Mouse (Mus musculus) spleen, postnatal 4 days (tissue): ENCODE measurements around the gene Ap1g1.
A peak's percentile ranks its signal among the peaks of the same experiment; 100 is the strongest.
"Not testable (repeated sequence)": the region's sequence is repeated elsewhere in the genome, so short reads cannot be mapped to it uniquely, and the experiment has no call there.

Experiments
- DNase-seq, 2 experiments: peaks; one replicate each; pipeline ENCODE4 v3.0.0; 2022; ENCODE audit warnings: low spot score in 2 of 2

Gene Ap1g1

DNA sequence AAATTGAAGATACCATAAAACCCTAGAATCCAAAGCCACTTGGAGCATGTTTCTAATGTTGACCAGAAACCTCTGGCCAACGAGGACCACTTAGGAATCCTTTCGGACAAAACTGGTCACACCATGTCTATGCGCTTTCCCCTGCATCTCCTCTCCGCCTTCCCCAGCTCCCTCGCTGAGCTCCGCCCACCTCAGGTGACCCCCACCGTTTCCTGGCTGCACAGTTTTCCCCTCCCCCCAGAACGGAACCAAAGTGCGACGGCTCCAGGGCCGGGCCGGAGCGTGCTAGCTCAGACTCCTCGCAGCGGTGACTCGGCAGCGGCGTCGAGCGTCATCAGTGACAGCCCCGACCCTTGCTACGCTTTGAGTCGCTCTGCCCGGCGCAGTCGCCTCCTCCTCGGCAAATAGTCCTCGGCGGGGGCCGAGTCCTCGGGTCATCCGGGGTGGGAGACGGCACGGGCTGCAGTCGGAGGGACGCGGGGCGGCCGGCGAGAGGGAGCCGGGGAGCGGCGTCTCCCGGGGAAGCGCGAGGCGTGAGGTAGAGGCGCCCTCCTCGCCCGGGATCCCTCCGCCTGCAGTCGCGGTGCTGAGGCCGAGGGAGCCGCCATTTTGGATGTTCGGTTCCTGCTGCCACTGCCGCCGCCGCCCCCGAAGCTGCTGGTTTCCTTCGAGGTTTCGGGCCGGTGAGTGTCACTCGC, at the start of gene Ap1g1:
Gene Ap1g1 (plus strand): TSS at position 275 of the 698 bp plus-strand sequence.
- DNase-seq, result peak; percentile 96 to 97

DNA sequence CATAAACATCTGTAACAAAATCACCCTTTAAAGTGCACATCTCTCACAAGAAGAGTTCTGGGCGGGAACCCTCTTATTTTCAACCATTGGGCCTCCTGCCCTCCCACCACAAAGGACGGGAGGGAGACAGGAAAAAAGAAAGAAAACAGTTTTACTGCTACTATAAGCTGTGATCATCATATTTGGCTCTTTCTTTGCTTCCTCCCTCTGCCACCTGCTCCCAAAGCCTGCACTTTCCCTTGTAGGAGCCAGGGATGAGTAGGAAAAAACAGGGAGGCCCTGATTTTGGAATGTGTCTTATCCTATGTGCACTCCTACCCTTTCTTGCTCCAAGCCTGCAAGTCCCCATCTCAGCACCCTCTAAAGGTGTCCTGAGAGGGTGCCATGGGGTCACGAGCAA, 47.3 kb upstream of the Ap1g1 start:
- no peak for DNase-seq

- no peak for DNase-seq
Measured at GRCm38 (mm10) chr8:109734018-109734417, 44.3 kb upstream of the Ap1g1 start.

DNA sequence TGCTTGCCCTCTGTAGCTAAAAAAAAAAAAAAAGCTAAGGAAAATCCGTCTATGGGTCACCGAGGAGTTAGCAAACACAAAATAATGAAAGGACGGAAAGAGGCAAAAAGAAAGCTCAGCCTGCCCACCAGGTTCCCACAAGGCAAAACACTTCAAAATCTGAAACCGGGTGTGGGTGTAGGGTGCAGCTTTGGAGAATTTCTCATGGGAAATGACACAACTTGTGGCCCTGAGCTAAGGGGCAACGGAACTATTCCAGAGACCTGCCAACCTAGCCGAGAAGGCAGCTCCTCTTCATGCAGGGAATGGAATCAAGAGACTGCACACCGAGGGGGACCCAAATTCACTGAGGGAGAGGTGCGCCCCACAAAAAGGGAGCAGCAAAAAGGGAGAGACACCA, 41.5 kb upstream of the Ap1g1 start:
- DNase-seq, result no peak

- peak; percentile 88 to 96 for DNase-seq
Measured at GRCm38 (mm10) chr8:109737237-109738048, 40.9 kb upstream of the Ap1g1 start, which contains the start of gene Atxn1l. TSS of gene Atxn1l (minus strand) at chr8:109737739.

DNA sequence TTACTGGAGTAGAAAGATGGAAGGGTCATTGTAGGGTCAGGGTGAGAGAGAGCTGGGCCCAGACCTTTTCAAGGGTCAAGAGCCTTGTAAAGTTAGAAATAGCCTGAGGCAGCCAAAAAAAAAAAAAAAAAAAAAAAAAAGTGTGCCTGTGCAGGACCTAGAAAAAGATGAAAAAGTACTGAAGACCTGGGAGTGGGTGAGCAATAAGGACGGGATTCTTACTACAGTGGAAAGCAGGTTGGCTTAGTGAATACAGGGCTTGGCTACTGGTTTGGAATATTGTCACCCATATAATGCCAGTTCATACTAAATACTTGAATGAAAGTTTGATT, 40.3 kb upstream of the Ap1g1 start:
- no peak for DNase-seq

DNA sequence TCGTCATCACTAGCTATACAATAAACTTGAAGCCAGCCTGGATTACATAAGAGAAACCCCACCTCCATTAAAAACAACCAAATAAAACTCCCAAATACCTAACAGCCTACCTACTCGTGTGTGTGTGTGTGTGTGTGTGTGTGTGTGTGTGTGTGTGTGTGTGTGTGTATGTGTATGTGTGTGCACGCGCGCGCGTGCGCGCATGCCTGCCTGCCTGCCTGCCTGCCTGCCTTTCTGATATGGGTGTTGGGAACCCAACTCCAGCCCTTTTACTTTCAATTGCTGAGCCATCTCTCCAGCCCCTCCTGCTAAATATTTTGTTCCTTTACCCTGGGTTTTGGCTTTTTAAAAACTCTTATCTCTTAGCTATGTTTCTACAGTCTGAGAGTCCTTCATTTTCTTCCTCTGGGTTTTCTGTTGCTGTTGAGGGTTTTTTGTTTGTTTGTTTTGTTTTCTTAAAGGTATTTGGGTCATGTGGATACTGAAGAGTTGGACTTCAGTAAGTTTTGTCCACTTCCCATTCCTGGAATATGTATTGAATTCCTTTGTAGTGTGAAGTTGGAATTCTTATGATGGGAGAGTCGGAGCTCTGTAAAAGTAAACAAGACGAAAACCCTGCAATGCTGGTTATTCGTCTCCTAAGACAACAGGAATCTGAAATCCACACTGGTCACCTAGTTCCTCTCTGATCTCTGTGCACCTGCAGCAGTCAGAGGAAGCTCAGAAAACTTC, 30.7 kb upstream of the Ap1g1 start:
- DNase-seq, result no peak

GRCm38 (mm10) chr8:109750274-109750673, 28.1 kb upstream of the Ap1g1 start:
- DNase-seq, result no peak

DNA sequence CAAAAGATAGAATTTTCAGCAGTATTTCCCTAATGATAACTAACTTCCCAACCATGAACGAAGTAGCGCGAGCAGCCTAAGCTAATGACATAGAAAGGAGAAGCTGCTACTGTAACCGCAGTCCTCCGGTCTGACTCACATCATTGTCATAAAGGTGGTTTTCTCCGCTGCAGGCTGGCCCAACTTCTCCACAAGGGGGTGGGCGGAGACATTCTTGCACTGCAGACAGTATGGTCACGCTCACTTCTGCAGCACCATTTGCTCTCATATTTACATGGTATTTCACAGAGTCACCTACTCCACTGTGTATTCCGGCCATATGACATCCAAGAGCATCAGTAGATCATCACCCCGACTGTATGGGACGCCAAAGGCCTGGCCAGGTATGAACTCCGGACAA, 27.7 kb upstream of the Ap1g1 start:
- DNase-seq, result peak; percentile 67 to 76

DNA sequence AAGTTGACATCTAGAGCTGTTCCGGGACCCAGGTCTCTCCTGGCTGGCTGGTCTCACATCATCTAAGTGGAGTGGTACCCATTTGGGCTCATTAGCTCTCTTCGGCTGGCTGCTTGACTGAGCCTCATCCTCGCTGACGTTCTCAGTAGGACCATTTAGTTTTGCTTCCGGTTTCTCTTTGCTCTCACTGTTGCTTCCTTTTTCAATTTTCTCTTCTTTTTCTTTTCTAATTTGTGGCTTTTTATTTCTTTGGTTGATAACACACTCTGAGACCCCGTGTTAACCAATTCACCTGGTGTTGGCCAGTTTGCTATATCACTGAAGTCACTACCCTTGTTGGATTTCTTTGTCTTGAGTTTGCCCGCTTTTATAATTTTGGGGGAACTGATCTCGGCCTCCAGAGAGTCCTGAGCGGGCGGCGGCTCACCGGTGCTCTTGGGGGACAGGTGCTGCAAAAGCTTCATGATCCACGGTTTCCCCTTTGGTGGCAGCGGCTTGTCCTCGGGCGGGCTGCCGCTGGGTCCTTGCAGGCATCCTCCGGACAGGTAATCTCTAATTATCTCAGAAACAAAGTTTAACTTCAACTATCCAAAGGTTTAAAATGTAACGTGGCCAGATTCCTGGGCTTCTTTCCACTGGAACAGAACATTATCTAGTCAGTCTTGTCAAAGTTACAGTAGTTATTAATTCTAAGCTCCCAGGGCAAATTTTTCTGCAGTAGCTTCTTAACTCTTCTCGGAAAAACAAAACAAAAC, 26.4 kb upstream of the Ap1g1 start:
- no peak for DNase-seq

GRCm38 (mm10) chr8:109754696-109755095, 23.7 kb upstream of the Ap1g1 start:
- DNase-seq, result no peak

GRCm38 (mm10) chr8:109755554-109755953, 22.8 kb upstream of the Ap1g1 start:
- DNase-seq, result not testable (repeated sequence)

DNA sequence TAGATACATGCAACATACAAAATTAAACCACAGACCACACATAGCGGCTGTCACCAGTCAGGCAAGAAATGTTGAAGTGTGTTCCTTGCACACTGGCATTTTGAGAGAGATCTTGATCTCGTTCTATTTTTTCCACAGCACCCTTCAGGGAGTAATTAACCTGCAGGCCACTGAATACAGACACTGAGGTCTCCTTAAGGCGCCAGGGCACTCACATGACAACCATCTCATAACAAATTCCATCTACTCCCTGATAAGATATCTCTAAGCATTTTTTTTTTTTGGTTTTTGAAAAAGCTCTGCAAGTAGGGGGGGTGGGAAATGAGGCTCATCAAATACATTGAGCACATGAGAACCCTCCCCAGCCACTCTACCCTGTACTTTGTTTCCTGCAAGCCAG, 21.5 kb upstream of the Ap1g1 start:
- no peak for DNase-seq

- no peak for DNase-seq
Measured at GRCm38 (mm10) chr8:109759426-109759825, 18.9 kb upstream of the Ap1g1 start.

- DNase-seq, result no peak
Measured at GRCm38 (mm10) chr8:109760221-109760620, 18.1 kb upstream of the Ap1g1 start.

DNA sequence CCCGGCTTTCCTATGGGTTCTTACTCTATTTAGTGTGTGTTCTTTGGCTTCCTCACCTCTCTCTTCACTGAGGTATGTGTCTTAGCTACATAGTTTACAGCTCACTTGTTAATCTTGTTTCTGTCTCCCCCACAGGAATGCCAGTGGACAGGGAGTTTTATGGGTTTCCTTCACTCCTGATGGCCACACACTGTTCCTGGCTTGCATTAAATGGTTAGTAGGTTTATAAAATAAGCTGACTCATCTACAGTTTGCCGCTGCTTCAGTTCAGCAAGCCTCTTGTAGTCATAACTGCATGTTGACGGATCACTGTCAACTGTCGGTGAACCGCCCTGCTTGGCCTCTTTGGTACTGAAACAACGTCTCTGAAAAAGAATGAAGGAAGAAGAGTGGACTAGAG, 14.3 kb upstream of the Ap1g1 start:
- no peak for DNase-seq

DNA sequence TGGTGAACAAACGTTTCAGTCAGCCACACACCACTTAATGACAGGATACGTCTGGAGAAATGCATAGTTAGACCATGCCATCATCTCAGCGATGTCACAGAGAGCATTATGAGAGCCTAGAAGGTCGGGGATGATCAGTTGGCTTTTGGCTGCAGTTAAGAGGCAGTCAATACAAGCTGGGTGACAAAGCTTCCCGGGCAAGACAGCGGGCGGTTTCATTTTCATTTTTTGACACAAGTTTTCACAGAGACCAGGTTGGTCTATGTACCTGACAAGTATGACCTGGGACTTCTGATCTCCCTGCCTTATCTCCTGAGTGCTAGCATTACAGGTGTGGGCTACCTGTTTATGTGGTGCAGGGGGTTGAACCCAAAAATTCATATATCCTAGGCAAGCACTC, 12.3 kb upstream of the Ap1g1 start:
- no peak for DNase-seq

DNA sequence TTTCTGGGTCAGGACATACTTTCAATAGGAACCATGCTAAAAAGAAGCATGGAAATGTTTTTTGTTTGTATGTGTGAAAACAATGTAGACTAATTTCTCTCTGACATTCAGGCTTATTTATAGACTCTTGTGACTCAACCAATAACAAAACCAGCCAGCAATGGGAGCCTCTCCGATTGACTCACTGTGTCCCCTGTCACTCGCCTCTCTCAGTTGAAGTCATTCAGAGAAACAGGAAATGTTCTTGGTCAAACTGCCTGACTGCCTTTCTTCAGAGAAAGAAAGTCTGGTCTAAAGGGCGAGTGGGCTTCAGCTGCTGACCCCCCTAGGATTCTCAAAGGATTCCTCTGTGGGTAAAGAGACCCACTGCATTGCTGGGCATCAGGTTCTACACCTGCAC, 5.2 kb upstream of the Ap1g1 start:
- no peak for DNase-seq

- no peak for DNase-seq
Measured at GRCm38 (mm10) chr8:109777851-109778250, 503 bp upstream of the Ap1g1 start.

GRCm38 (mm10) chr8:109778993-109779421, 653 bp downstream of the Ap1g1 start:
- DNase-seq, result peak; percentile 50 to 79

DNA sequence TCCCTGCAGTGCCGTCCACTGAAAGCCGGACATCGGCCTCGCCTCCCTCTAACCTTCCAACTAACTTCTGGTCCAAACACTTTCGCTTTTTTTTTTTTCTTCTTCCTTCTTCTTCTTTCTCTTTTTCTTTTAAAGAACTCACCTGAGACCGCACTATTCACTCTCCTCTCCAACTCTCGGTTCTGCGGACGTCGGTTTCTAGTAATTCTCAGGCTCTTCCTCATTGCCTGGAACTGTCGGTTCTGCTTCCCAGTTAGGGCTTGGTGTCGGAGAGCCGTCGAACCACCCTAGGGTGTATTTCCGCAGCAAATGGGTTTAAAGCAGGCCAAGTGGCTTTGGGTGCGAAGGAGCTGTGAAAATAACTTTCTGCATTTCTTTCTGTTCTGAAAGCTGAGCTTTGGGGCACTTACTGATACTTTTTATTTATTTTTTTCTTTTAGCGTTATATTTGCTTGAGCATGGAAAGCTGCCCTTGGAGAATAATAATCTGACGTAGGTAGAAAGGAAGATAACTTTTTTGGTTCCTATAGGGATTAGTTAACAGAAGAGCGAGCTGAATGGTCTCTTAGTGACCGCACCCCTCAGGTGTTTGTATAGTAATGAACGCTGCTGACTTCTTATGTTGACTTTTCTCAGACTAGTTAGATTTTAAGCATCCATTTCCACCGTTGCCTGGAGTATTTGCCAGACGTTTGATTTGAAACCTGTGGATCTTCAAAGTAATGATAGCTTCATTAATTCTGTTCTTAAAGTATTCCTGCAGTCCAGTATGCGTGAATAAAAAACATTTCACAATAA, 1.3 kb downstream of the Ap1g1 start:
- no peak for DNase-seq
